Mouse (Mus musculus): ENCODE measurements around the gene Zfp971. TPM values are rescaled to one million over a fixed set of nuclear protein-coding genes. Genes with fewer than 3 reads are reported as not detected.
A peak's percentile ranks its signal among the peaks of the same experiment; 100 is the strongest.
"Not testable (repeated sequence)": the region's sequence is repeated elsewhere in the genome, so short reads cannot be mapped to it uniquely, and the experiment has no call there.

The Zfp971 gene
- total RNA-seq (2017), result 117 to 200 TPM (median 181 TPM) in 3 replicates

- ATAC-seq (replicated peaks; ENCODE audit: insufficient number of reproducible peaks, low FRiP score, low TSS enrichment, poor library complexity, severe bottlenecking), result not testable (repeated sequence)
Observed at GRCm38 (mm10) chr2:178023011-178023611, at the start of gene Zfp971. Gene Zfp971 (plus strand): TSS chr2:178023284.

GRCm38 (mm10) chr2:177974814-177975213, 48.3 kb upstream of the Zfp971 start:
- not testable (repeated sequence) for ATAC-seq (replicated peaks; ENCODE audit: insufficient number of reproducible peaks, low FRiP score, low TSS enrichment, poor library complexity, severe bottlenecking)

GRCm38 (mm10) chr2:178019486-178019885, 3.6 kb upstream of the Zfp971 start:
- not testable (repeated sequence) for ATAC-seq (replicated peaks; ENCODE audit: insufficient number of reproducible peaks, low FRiP score, low TSS enrichment, poor library complexity, severe bottlenecking)

GRCm38 (mm10) chr2:178020773-178021172, 2.3 kb upstream of the Zfp971 start:
- 0 out of 2 replicates have a peak, but pooled peaks have one; percentile 43 for ATAC-seq (replicated peaks; ENCODE audit: insufficient number of reproducible peaks, low FRiP score, low TSS enrichment, poor library complexity, severe bottlenecking)

GRCm38 (mm10) chr2:178023861-178024260, 777 bp downstream of the Zfp971 start:
- ATAC-seq (replicated peaks; ENCODE audit: insufficient number of reproducible peaks, low FRiP score, low TSS enrichment, poor library complexity, severe bottlenecking), result not testable (repeated sequence)

GRCm38 (mm10) chr2:178027601-178028000, 4.5 kb downstream of the Zfp971 start:
- not testable (repeated sequence) for ATAC-seq (replicated peaks; ENCODE audit: insufficient number of reproducible peaks, low FRiP score, low TSS enrichment, poor library complexity, severe bottlenecking)

- ATAC-seq (replicated peaks; ENCODE audit: insufficient number of reproducible peaks, low FRiP score, low TSS enrichment, poor library complexity, severe bottlenecking), result peak; percentile 68; the same call in 1 of the 2 replicates
Observed at GRCm38 (mm10) chr2:178058195-178058594, 35.1 kb downstream of the Zfp971 start.

- not testable (repeated sequence) for ATAC-seq (replicated peaks; ENCODE audit: insufficient number of reproducible peaks, low FRiP score, low TSS enrichment, poor library complexity, severe bottlenecking)
Observed at GRCm38 (mm10) chr2:178078166-178078717, 55.2 kb downstream of the Zfp971 start, which contains the start of gene Zfp931. Gene Zfp931 (minus strand): TSS chr2:178078476.

Other genes with a start within 250 kb of the Zfp971 start
- 17.9 to 27.8 TPM (median 19.3 TPM) in 3 replicates for gene Gm14325, start 182.9 kb upstream of the Zfp971 start, total RNA-seq (2017)
- gene Gm14327, start 126.2 kb upstream of the Zfp971 start, total RNA-seq (2017), result not detected in 3 replicates
- gene Zfp972, start 97.7 kb upstream of the Zfp971 start, total RNA-seq (2017), result 6.0 TPM in 1 of 3 replicates, not detected in the others
- gene Gm14326, start 66.0 kb upstream of the Zfp971 start, total RNA-seq (2017), result 28.8 to 63.4 TPM (median 57.4 TPM) in 3 replicates
- 12.2 to 24.3 TPM (median 13.7 TPM) in 3 replicates for gene Zfp931, start 55.2 kb downstream of the Zfp971 start, total RNA-seq (2017)
- 62.1 to 93.8 TPM (median 74.6 TPM) in 3 replicates for gene Phactr3, start 95.7 kb downstream of the Zfp971 start, total RNA-seq (2017)

Measured in monocyte, adult 5-6 weeks (primary cell).